Mouse (Mus musculus) stomach, embryonic 16.5 days (tissue): ENCODE data around the gene Abcb8. TPM values are rescaled to one million over a fixed set of nuclear protein-coding genes. Genes with fewer than 3 reads are reported as not detected.

ENCODE experiments used
- ATAC-seq: fragments of 200-750 bp; cut with Nextera tagmentation; 2 replicates; pipeline ENCODE4 v1.8.0; 2017; ENCODE audit warnings: moderate number of reproducible peaks, moderate TSS enrichment; ENCODE audit not compliant: insufficient read depth, low FRiP score
- H3K27ac ChIP-seq: fragments of 300-500 bp; sonication (generic); 2 replicates; pipeline ENCODE4 v1.5.1; 2014; ENCODE audit warnings: low read length
- H3K27me3 ChIP-seq: fragments of 300-500 bp; sonication (generic); 2 replicates; pipeline ENCODE4 v1.6.1; 2014; ENCODE audit warnings: low read length, control low read depth, mixed read lengths; ENCODE audit not compliant: control insufficient read depth, insufficient read depth
- H3K36me3 ChIP-seq: fragments of 300-500 bp; sonication (generic); 2 replicates; pipeline ENCODE4 v1.6.1; 2014; ENCODE audit warnings: low read length; ENCODE audit not compliant: control insufficient read depth, insufficient read depth
- H3K4me1 ChIP-seq: fragments of 300-500 bp; sonication (generic); 2 replicates; pipeline ENCODE4 v1.6.1; 2014; ENCODE audit warnings: low read length, control low read depth, mixed read lengths; ENCODE audit not compliant: control insufficient read depth, insufficient read depth
- H3K4me2 ChIP-seq: fragments of 300-500 bp; sonication (generic); 2 replicates; pipeline ENCODE4 v1.6.1; 2014; ENCODE audit warnings: low read depth, low read length, mixed read lengths
- H3K4me3 ChIP-seq: fragments of 300-500 bp; sonication (generic); replicated peaks from 2 replicates; pipeline ENCODE4 v1.5.1; 2014; ENCODE audit warnings: mild to moderate bottlenecking, low read length
- H3K9ac ChIP-seq: fragments of 300-500 bp; sonication (generic); 2 replicates; pipeline ENCODE4 v1.6.1; 2014; ENCODE audit warnings: low read length
- H3K9me3 ChIP-seq: fragments of 300-500 bp; sonication (generic); replicated peaks from 2 replicates; pipeline ENCODE4 v1.6.1; 2016; ENCODE audit warnings: low read length, control low read depth; ENCODE audit not compliant: control insufficient read depth
- WGBS: fragments of 180-500 bp; shearing (Covaris S2); extraction: QIAGEN DNeasy Blood & Tissue Kit; methylation state at CpG from one replicate; pipeline ENCODE4 v1.1.7; 2014; 5-methylcytosine and 5-hydroxymethylcytosine counted together
- polyA plus RNA-seq: library from polyadenylated mRNA; unstranded; fragments of >200 nt; fragmentation: Nextera tagmentation; extraction: Ambion mirVana; gene quantifications from 2 replicates; pipeline ENCODE4 v1.2.1, GENCODE M21; 2015

Gene Abcb8
- polyA plus RNA-seq, 1 experiment from 2014 or later = 48.4 TPM

DNA sequence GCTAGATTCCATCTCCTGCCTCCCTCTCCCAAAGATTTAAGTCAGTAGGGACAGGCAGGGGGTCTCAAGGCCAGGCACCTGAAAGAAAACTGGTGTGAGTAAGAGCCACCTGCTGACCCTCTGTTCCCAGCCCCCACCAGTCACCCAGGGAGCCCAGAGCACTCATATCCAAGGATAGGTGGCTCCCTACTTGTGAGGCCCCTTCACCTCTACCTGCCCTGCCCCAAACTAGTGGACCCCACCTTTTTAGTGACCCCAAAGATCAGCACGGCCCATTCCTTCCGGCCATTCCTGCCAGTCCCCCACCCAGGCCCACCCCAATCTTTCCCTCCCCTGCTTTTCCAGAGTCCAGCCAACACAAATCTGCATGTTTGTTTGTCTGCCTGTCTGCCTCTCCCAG is 30.0 kb upstream of the Abcb8 start:
- Histone ChIP-seq H3K9me3 (no peaks in the 10 kb centered on the region), H3K4me1 (0 out of 2 replicates have a peak, but pooled peaks cover 3% of the 10 kb centered on the region), H3K9ac (no peak overlapping the region), H3K4me3 (no peak overlapping the region), H3K36me3 (no peaks in the 10 kb centered on the region), H3K27me3 (no peaks in the 10 kb centered on the region), H3K27ac (no peak overlapping the region), H3K4me2 (no peak overlapping the region)
- whole genome bisulfite sequencing = 68% methylated on average over 2 of the region's 2 CpGs
- ATAC-seq = no peak

DNA sequence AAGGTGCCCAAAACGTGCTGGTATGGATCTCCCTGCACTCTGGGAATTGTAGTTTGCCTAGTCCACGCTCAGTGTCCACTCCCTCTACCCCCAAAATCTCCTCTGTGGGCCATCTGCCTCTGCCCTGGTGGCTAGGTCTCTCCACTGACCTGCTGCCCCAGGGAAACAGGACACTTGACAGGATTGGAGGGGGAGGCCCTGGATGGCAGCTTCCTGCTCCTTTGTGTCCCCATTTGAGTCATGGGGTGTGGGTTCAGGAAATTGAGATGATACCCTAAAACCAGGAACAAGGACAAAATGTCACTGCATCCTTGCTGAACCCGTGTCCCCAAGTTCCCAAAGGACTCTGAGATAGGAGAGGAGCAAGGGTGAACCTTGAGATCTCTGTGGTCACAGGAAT is 29.4 kb upstream of the Abcb8 start:
- Histone ChIP-seq H3K9ac (no peak overlapping the region), H3K4me2 (no peak overlapping the region), H3K4me3 (no peak overlapping the region), H3K4me1 (0 out of 2 replicates have a peak, but pooled peaks cover 3% of the 10 kb centered on the region), H3K27me3 (no peaks in the 10 kb centered on the region), H3K27ac (no peak overlapping the region), H3K9me3 (no peaks in the 10 kb centered on the region), H3K36me3 (no peaks in the 10 kb centered on the region)
- 54% methylated on average over 3 of the region's 3 CpGs for WGBS
- no peak for ATAC-seq

DNA sequence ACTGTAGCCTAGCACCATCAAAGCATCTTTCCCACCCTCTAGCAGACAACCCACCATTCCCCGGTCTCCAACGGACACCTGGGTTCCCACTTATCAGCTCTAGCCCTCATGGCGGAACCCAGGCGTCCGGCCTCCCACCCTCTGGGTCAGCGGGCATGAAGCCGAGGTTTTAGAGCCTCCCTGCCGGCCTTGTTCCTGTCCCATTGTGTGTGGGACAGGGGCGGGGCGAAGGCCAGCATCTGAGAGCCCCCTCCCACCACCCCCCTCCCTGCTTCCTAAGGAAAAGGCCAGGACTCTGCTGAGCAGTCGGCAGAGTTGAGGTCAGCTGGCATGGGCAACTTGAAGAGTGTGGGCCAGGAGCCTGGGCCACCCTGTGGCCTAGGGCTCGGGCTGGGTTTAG is 29.0 kb upstream of the Abcb8 start, which contains the start of gene Nos3:
Gene Nos3, plus strand, starts transcription at position 303 of the 400 bp plus-strand sequence.
- WGBS = 53% methylated on average over 12 of the region's 12 CpGs
- Histone ChIP-seq H3K4me3 (peak within 1 kb of the TSS; percentile 23), H3K4me2 (0 out of 2 replicates have a peak within 1 kb of the TSS, but pooled peaks have one; percentile 5)

DNA sequence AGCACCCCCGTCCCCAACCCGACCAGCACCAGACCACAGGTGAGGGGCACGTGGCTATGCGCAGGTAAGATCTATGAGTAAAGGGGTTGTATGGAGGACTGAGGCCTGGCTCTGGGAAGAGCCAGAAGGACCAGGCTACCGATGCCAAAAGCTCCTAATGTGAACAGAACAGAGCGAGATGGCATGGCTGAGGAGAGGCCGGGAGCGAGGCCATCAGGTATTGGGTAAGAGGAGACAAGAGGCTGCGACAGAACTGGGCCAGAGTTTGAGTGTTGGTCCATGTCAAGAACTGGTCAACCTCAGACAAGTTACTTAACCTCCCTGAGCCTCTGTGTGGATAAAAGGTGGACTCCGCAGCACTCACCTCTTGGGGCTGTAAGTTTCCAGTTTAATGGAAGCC is 28.5 kb upstream of the Abcb8 start:
- Histone ChIP-seq H3K9ac (0 out of 2 replicates have a peak overlapping the region, but pooled peaks have one; percentile 48), H3K27ac (peak overlapping the region; percentile 22; the same call in 1 of the 2 replicates), H3K4me1 (0 out of 2 replicates have a peak, but pooled peaks cover 3% of the 10 kb centered on the region), H3K4me2 (0 out of 2 replicates have a peak overlapping the region, but pooled peaks have one; percentile 5), H3K27me3 (no peaks in the 10 kb centered on the region), H3K36me3 (no peaks in the 10 kb centered on the region), H3K9me3 (no peaks in the 10 kb centered on the region), H3K4me3 (peak overlapping the region; percentile 23)
- ATAC-seq = no peak
- WGBS = 84% methylated on average over 10 of the region's 10 CpGs

More for the DNA sequence above, 29.0 kb upstream of the Abcb8 start, which contains the start of gene Nos3:
- no peak for ATAC-seq
- Histone ChIP-seq H3K27me3 (no peaks in the 10 kb centered on the region), H3K9me3 (no peaks in the 10 kb centered on the region), H3K9ac (0 out of 2 replicates have a peak within 1 kb of the TSS, but pooled peaks have one; percentile 48), H3K27ac (peak within 1 kb of the TSS; percentile 22; the same call in 1 of the 2 replicates), H3K36me3 (no peaks in the 10 kb centered on the region), H3K4me1 (0 out of 2 replicates have a peak, but pooled peaks cover 3% of the 10 kb centered on the region)

DNA sequence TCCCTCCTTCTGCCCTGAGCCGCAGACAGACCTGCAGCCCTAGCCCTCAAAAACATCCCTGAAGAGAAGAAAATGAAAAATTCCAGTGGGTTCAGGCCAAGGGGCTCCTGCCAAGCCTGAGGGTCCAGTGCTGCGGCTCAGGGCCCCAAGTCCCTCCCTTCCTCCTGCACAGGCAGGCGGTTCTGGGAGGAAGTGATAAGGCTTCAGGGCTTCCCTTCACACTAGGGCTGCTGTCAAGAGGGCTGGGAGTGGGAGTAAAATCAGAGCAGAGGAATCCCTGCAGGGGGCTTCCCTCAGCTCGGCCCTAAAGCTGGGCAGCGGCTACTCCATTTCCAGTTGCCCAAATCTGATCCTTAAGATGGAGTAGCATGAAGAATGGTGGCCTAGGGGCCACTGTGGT is 27.9 kb upstream of the Abcb8 start:
- Histone ChIP-seq H3K9ac (no peak overlapping the region), H3K9me3 (no peaks in the 10 kb centered on the region), H3K4me1 (0 out of 2 replicates have a peak, but pooled peaks cover under 1% of the 10 kb centered on the region), H3K4me2 (no peak overlapping the region; the same call in 1 of the 2 replicates), H3K36me3 (no peaks in the 10 kb centered on the region), H3K27ac (peak overlapping the region; percentile 22; the same call in 1 of the 2 replicates), H3K4me3 (0 out of 2 replicates have a peak overlapping the region, but pooled peaks have one; percentile 23), H3K27me3 (no peaks in the 10 kb centered on the region)
- WGBS = 35% methylated on average over 5 of the region's 5 CpGs
- no peak for ATAC-seq

DNA sequence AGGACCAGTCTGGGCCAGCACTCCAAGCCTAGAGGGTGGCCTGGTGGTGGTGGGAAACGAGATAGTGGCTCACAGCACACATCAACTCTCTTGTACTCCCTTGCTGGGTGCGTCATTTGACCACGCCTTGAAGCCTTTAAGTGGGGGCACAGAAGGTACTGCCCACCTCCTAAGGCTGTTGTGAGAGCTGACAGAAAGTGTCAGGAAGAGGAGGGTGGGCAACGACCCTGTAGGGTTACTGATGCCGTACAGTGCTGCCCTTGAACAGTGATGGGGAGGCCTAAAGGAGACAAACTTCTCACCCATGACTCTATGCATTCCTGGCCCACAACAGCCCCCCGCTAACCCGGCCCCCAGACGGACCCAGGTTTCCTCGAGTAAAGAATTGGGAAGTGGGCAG is 27.0 kb upstream of the Abcb8 start:
- no peaks in the 10 kb centered on the region for H3K27me3 ChIP-seq
- H3K9ac ChIP-seq = no peak overlapping the region
- no peaks in the 10 kb centered on the region for H3K4me1 ChIP-seq
- WGBS = 78% methylated on average over 9 of the region's 9 CpGs
- no peak overlapping the region for H3K4me3 ChIP-seq
- H3K9me3 ChIP-seq = no peaks in the 10 kb centered on the region
- H3K4me2 ChIP-seq = no peak overlapping the region
- no peak for ATAC-seq
- H3K27ac ChIP-seq = no peak overlapping the region
- H3K36me3 ChIP-seq = no peaks in the 10 kb centered on the region

DNA sequence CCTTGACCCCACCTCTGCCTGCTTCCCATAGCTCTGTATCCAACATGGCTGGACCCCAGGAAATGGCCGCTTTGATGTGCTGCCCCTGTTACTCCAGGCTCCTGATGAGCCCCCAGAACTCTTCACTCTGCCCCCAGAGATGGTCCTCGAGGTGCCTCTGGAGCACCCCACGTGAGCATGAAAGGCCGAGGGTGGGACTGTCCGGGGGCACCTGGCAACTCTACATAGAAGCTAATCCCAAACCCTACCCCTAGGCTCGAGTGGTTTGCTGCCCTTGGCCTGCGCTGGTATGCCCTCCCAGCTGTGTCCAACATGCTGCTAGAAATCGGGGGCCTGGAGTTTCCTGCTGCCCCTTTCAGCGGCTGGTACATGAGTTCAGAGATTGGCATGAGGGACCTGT is 23.7 kb upstream of the Abcb8 start:
- Histone ChIP-seq H3K4me2 (no peak overlapping the region), H3K4me3 (no peak overlapping the region), H3K4me1 (peaks cover 6% of the 10 kb centered on the region), H3K36me3 (no peaks in the 10 kb centered on the region), H3K9me3 (no peaks in the 10 kb centered on the region), H3K27me3 (no peaks in the 10 kb centered on the region; the same call in 1 of the 2 replicates), H3K9ac (no peak overlapping the region), H3K27ac (no peak overlapping the region)
- 83% methylated on average over 9 of the region's 9 CpGs for WGBS
- ATAC-seq = no peak; the same call in 1 of the 2 replicates

DNA sequence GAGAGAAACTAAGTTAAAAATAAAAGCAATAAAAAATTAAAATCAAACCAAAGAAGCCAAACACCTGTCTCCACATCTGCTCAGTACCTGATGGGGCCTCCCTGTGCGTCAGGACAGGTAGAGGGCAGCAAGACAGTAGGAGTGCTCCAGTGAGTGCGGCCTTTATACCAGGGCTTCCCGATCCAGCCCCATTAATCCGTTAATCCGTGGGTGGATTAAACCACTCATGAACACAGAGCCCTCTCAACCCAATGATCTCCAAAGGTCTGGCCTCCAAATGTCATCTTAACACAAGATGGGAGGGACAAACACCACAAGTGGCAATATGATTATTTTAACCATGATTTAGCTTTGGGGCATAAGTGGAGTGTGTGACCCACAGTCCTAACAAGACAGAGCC is 19.7 kb upstream of the Abcb8 start:
- H3K9ac ChIP-seq = no peak overlapping the region
- H3K27me3 ChIP-seq = peaks cover 4% of the 10 kb centered on the region; the same call in 1 of the 2 replicates
- no peaks in the 10 kb centered on the region for H3K36me3 ChIP-seq
- H3K27ac ChIP-seq = no peak overlapping the region
- H3K4me3 ChIP-seq = no peak overlapping the region
- H3K4me2 ChIP-seq = no peak overlapping the region
- no peak for ATAC-seq
- peaks cover 8% of the 10 kb centered on the region for H3K4me1 ChIP-seq
- WGBS = 69% methylated on average over 5 of the region's 5 CpGs
- H3K9me3 ChIP-seq = no peaks in the 10 kb centered on the region

DNA sequence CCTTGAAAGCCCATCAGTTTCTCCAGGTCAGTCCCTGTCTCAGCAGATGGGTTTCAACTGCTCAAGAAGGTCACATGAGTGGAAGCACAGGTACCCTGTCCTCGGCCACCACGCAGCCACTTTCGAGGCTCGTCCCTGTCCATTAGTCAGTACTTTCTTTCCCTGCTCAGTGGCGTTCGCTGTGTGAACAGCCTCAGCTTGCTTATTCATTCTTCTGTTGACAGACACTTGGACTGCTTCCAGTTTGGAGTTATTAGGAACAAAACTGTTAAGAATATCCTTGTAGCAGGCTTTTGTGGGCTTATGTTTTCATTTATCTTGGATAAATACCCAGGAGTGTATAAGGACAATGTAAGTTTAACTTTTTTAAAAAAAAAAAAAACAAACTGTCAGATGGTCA is 19.2 kb upstream of the Abcb8 start:
- Histone ChIP-seq H3K4me3 (no peak overlapping the region), H3K27me3 (peaks cover 5% of the 10 kb centered on the region; the same call in 1 of the 2 replicates), H3K9ac (no peak overlapping the region), H3K9me3 (no peaks in the 10 kb centered on the region), H3K4me2 (no peak overlapping the region), H3K27ac (no peak overlapping the region), H3K4me1 (peaks cover 8% of the 10 kb centered on the region), H3K36me3 (no peaks in the 10 kb centered on the region)
- ATAC-seq = peak; percentile 47; the same call in 1 of the 2 replicates
- 22% methylated on average over 6 of the region's 6 CpGs for WGBS
